Mouse (Mus musculus): ENCODE results near the gene Tagln2. TPM values are rescaled to one million over a fixed set of nuclear protein-coding genes. Genes with fewer than 3 reads are reported as not detected.

Tagln2 gene
- polyA plus RNA-seq, 1 experiment: 393 TPM

- Histone ChIP-seq H3K4me3 (no peak overlapping the region), H3K79me2 (ENCODE audit: control insufficient read depth, insufficient read depth) (no peaks in the 10 kb centered on the region), H3K36me3 (ENCODE audit: control insufficient read depth, insufficient read depth) (no peaks in the 10 kb centered on the region), H3K4me2 (ENCODE audit: low read depth) (no peak overlapping the region), H3K27me3 (ENCODE audit: control insufficient read depth, insufficient read depth, insufficient read length) (no peaks in the 10 kb centered on the region), H3ac (ENCODE audit: control insufficient read depth, insufficient read length) (no peak overlapping the region)
- TF ChIP-seq MYOD1 (IDR thresholded peaks at IDR 0.05; ENCODE audit: control insufficient read depth in 1 of 3, insufficient read length in 2 of 3, low read depth in 2 of 3) (no peak), TCF12 (IDR thresholded peaks at IDR 0.05; ENCODE audit: insufficient read depth, poor library complexity, severe bottlenecking) (no peak), POLR2A (IDR thresholded peaks at IDR 0.05; ENCODE audit: insufficient read length, low read depth) (no peak), TCF3 (IDR thresholded peaks at IDR 0.05; ENCODE audit: insufficient read length, low read depth) (no peak), REST (IDR thresholded peaks at IDR 0.05; ENCODE audit: insufficient read depth, insufficient read length) (no peak), SRF (IDR thresholded peaks at IDR 0.05; ENCODE audit: control insufficient read depth, insufficient read length, low read depth) (no peak), CEBPB (IDR thresholded peaks at IDR 0.05; ENCODE audit: insufficient read depth, poor library complexity, severe bottlenecking) (no peak), POLR2AphosphoS2 (IDR thresholded peaks at IDR 0.05; ENCODE audit: insufficient read length, low read depth) (no peak), E2F4 (IDR thresholded peaks at IDR 0.05; ENCODE audit: insufficient read depth) (no peak)
Measured at GRCm38 (mm10) chr1:172461602-172462001, 38.2 kb upstream of the Tagln2 start.

- no peaks in the 10 kb centered on the region for H3K27me3 ChIP-seq (ENCODE audit: control insufficient read depth, insufficient read depth, insufficient read length)
- H3K79me2 ChIP-seq (ENCODE audit: control insufficient read depth, insufficient read depth): no peaks in the 10 kb centered on the region
- no peak overlapping the region for H3K4me2 ChIP-seq (ENCODE audit: low read depth)
- TF ChIP-seq MYOG (IDR thresholded peaks at IDR 0.05; ENCODE audit: control insufficient read depth in 1 of 3, insufficient read depth in 1 of 3, insufficient read length in 2 of 3, low read depth in 2 of 3): no peak
- no peak for TF ChIP-seq MAX (IDR thresholded peaks at IDR 0.05; ENCODE audit: low read depth)
- TF ChIP-seq TCF12 (IDR thresholded peaks at IDR 0.05; ENCODE audit: insufficient read depth, poor library complexity, severe bottlenecking): no peak
- TF ChIP-seq REST (IDR thresholded peaks at IDR 0.05; ENCODE audit: insufficient read depth, insufficient read length): no peak
- no peak for TF ChIP-seq TCF3 (IDR thresholded peaks at IDR 0.05; ENCODE audit: insufficient read length, low read depth)
- TF ChIP-seq E2F4 (IDR thresholded peaks at IDR 0.05; ENCODE audit: insufficient read depth): no peak
- no peak for TF ChIP-seq POLR2AphosphoS2 (IDR thresholded peaks at IDR 0.05; ENCODE audit: insufficient read length, low read depth)
- TF ChIP-seq CEBPB (IDR thresholded peaks at IDR 0.05; ENCODE audit: insufficient read depth, poor library complexity, severe bottlenecking): no peak
- no peak for TF ChIP-seq POLR2A (IDR thresholded peaks at IDR 0.05; ENCODE audit: insufficient read length, low read depth)
- no peak for TF ChIP-seq MYOD1 (IDR thresholded peaks at IDR 0.05; ENCODE audit: control insufficient read depth in 1 of 3, insufficient read length in 2 of 3, low read depth in 2 of 3)
- no peak for TF ChIP-seq SRF (IDR thresholded peaks at IDR 0.05; ENCODE audit: control insufficient read depth, insufficient read length, low read depth)
- TF ChIP-seq USF1 (IDR thresholded peaks at IDR 0.05; ENCODE audit: low read depth): no peak
- no peak overlapping the region for H3K4me3 ChIP-seq
- no peaks in the 10 kb centered on the region for H3K36me3 ChIP-seq (ENCODE audit: control insufficient read depth, insufficient read depth)
- H3ac ChIP-seq (ENCODE audit: control insufficient read depth, insufficient read length): no peak overlapping the region
Measured at GRCm38 (mm10) chr1:172462534-172462933, 37.3 kb upstream of the Tagln2 start.

- H3K27me3 ChIP-seq (ENCODE audit: control insufficient read depth, insufficient read depth, insufficient read length): no peaks in the 10 kb centered on the region
- no peaks in the 10 kb centered on the region for H3K79me2 ChIP-seq (ENCODE audit: control insufficient read depth, insufficient read depth)
- H3ac ChIP-seq (ENCODE audit: control insufficient read depth, insufficient read length): no peak overlapping the region
- H3K4me2 ChIP-seq (ENCODE audit: low read depth): no peak overlapping the region
- no peak overlapping the region for H3K4me3 ChIP-seq
- no peaks in the 10 kb centered on the region for H3K36me3 ChIP-seq (ENCODE audit: control insufficient read depth, insufficient read depth)
- no peak for TF ChIP-seq CEBPB (IDR thresholded peaks at IDR 0.05; ENCODE audit: insufficient read depth, poor library complexity, severe bottlenecking)
- no peak for TF ChIP-seq USF1 (IDR thresholded peaks at IDR 0.05; ENCODE audit: low read depth)
- no peak for TF ChIP-seq TCF3 (IDR thresholded peaks at IDR 0.05; ENCODE audit: insufficient read length, low read depth)
- TF ChIP-seq E2F4 (IDR thresholded peaks at IDR 0.05; ENCODE audit: insufficient read depth): no peak
- TF ChIP-seq MYOG (IDR thresholded peaks at IDR 0.05; ENCODE audit: control insufficient read depth in 1 of 3, insufficient read depth in 1 of 3, insufficient read length in 2 of 3, low read depth in 2 of 3): no peak
- TF ChIP-seq TCF12 (IDR thresholded peaks at IDR 0.05; ENCODE audit: insufficient read depth, poor library complexity, severe bottlenecking): no peak
- no peak for TF ChIP-seq REST (IDR thresholded peaks at IDR 0.05; ENCODE audit: insufficient read depth, insufficient read length)
- TF ChIP-seq POLR2A (IDR thresholded peaks at IDR 0.05; ENCODE audit: insufficient read length, low read depth): no peak
- no peak for TF ChIP-seq SRF (IDR thresholded peaks at IDR 0.05; ENCODE audit: control insufficient read depth, insufficient read length, low read depth)
- no peak for TF ChIP-seq POLR2AphosphoS2 (IDR thresholded peaks at IDR 0.05; ENCODE audit: insufficient read length, low read depth)
Measured at GRCm38 (mm10) chr1:172463387-172464333, 36.2 kb upstream of the Tagln2 start.

GRCm38 (mm10) chr1:172468301-172468877, 31.5 kb upstream of the Tagln2 start:
- Histone ChIP-seq H3ac (ENCODE audit: control insufficient read depth, insufficient read length) (no peak overlapping the region), H3K27me3 (ENCODE audit: control insufficient read depth, insufficient read depth, insufficient read length) (no peaks in the 10 kb centered on the region), H3K79me2 (ENCODE audit: control insufficient read depth, insufficient read depth) (no peaks in the 10 kb centered on the region), H3K36me3 (ENCODE audit: control insufficient read depth, insufficient read depth) (no peaks in the 10 kb centered on the region), H3K4me2 (ENCODE audit: low read depth) (peak overlapping the region; percentile 60), H3K4me3 (peak overlapping the region; percentile 12)
- no peak for TF ChIP-seq E2F4 (IDR thresholded peaks at IDR 0.05; ENCODE audit: insufficient read depth)
- TF ChIP-seq REST (IDR thresholded peaks at IDR 0.05; ENCODE audit: insufficient read depth, insufficient read length): no peak
- TF ChIP-seq TCF12 (IDR thresholded peaks at IDR 0.05; ENCODE audit: insufficient read depth, poor library complexity, severe bottlenecking): no peak
- no peak for TF ChIP-seq POLR2A (IDR thresholded peaks at IDR 0.05; ENCODE audit: insufficient read length, low read depth)
- TF ChIP-seq MYOD1 (IDR thresholded peaks at IDR 0.05; ENCODE audit: control insufficient read depth in 1 of 3, insufficient read length in 2 of 3, low read depth in 2 of 3): no peak
- TF ChIP-seq MYOG (IDR thresholded peaks at IDR 0.05; ENCODE audit: control insufficient read depth in 1 of 3, insufficient read depth in 1 of 3, insufficient read length in 2 of 3, low read depth in 2 of 3): no peak
- TF ChIP-seq MAX (IDR thresholded peaks at IDR 0.05; ENCODE audit: low read depth): no peak
